Mouse (Mus musculus) spleen, adult 2 months (tissue): ENCODE data around the gene Shc1. TPM values are rescaled to one million over a fixed set of nuclear protein-coding genes. Genes with fewer than 3 reads are reported as not detected.

Experiments
- DNase-seq, 2 experiments: peaks; one replicate each; pipeline versions ENCODE4 v3.0.0 to v3.0.0-alpha.2; 2012 to 2021; ENCODE audit warnings: low spot score in 2 of 2, low read depth in 1 of 2
- H3K27ac ChIP-seq: fragments of 200-500 bp; 2 replicates; pipeline ENCODE4 v1.5.1; 2012; ENCODE audit warnings: low read length, inconsistent platforms; ENCODE audit not compliant: insufficient read depth
- H3K27me3 ChIP-seq: fragments of 200-500 bp; 2 replicates; pipeline ENCODE4 v1.6.1; 2012; ENCODE audit warnings: mild to moderate bottlenecking, moderate library complexity, low read length, inconsistent platforms; ENCODE audit not compliant: control insufficient read depth, insufficient read depth
- H3K36me3 ChIP-seq: fragments of 200-500 bp; 2 replicates; pipeline ENCODE4 v1.6.1; 2012; ENCODE audit warnings: mild to moderate bottlenecking, low read length, inconsistent platforms; ENCODE audit not compliant: control insufficient read depth, insufficient read depth
- H3K4me1 ChIP-seq: fragments of 200-500 bp; 2 replicates; pipeline ENCODE4 v1.6.1; 2011; ENCODE audit warnings: inconsistent platforms; ENCODE audit not compliant: control insufficient read depth, insufficient read depth, insufficient read length
- H3K4me3 ChIP-seq: fragments of 200-500 bp; 2 replicates; pipeline ENCODE4 v1.5.1; 2011; ENCODE audit warnings: mild to moderate bottlenecking, inconsistent platforms; ENCODE audit not compliant: insufficient read depth, insufficient read length; ENCODE audit errors: extremely low read depth
- CTCF ChIP-seq: fragments of 200-500 bp; IDR thresholded peaks from 2 replicates; pipeline ENCODE4 v1.5.1; 2011; ENCODE audit warnings: mild to moderate bottlenecking, inconsistent platforms; ENCODE audit not compliant: insufficient read depth, insufficient read length, insufficient replicate concordance; ENCODE audit errors: extremely low read depth
- POLR2A ChIP-seq: fragments of 200-500 bp; IDR thresholded peaks from 2 replicates; pipeline ENCODE4 v1.6.1; 2011; ENCODE audit warnings: low read depth, low read length, inconsistent platforms
- WGBS: fragments of 180-500 bp; shearing (Covaris S2); methylation state at CpG from one replicate; pipeline ENCODE4 v1.1.7; 2018; 5-methylcytosine and 5-hydroxymethylcytosine counted together
- polyA plus RNA-seq: library from polyadenylated mRNA; depleted of rRNA; stranded (reverse); fragments of >200 nt; gene quantifications from 2 replicates; pipeline ENCODE4 v1.2.3, GENCODE M21; 2012; rRNA removed

The Shc1 gene
- polyA plus RNA-seq, 1 experiment = 49.0 TPM

DNA sequence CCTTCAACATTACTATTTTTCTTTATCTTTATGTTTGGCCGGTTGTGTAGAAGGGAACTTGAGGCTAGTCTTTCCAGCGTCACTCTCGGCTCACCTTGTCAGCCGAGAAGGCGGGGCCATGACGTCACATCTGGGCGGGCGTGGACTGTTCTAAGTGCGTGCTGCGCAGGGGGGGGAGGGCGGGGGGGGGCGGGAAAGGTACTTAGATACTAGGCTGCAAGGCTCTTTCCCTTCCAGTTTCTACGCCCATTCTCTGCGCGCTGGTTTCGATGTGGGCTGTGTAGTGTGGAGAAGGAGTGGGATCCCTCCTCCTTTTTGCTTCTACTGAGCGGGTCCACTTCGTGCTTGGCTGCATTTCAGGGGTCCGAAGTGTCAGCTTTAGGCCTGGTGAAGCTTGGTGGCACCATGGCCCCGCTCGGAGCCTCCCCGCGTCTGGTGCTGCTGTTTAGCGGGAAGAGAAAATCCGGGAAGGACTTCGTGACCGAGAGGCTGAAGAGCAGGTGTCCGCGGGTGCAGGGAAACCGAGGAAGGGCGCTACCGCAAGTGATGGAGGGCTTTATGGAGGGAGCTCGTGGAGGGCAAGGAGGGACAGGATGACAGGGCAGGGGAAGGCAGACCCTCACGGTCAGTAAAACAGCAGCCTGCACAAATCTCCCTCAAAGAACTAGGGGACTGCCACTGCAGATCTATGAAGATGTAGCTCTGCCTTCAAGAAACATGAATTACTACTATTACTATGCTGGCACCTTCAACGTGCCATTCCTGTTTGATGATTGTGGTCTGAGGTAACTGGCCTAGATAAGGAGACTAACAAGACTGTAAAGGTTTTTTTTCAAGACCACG, 40.9 kb downstream of the Shc1 start:
- Histone ChIP-seq H3K4me3 (peak overlapping the region; percentile 95), H3K27me3 (no peaks in the 10 kb centered on the region), H3K36me3 (no peaks in the 10 kb centered on the region; the same call in 1 of the 2 replicates), H3K4me1 (no peaks in the 10 kb centered on the region), H3K27ac (peak overlapping the region; percentile 73)
- peak; percentile 91 for DNase-seq
- WGBS = under 1% methylated on average over 36 of the region's 36 CpGs
- no peak for TF ChIP-seq POLR2A
- no peak for TF ChIP-seq CTCF

- TF ChIP-seq POLR2A (no peak), CTCF (no peak)
- H3K4me1 ChIP-seq = no peaks in the 10 kb centered on the region
- peaks cover 15% of the 10 kb centered on the region for H3K36me3 ChIP-seq
- 92% methylated on average over 4 of the region's 4 CpGs for WGBS
- DNase-seq = no peak
- no peak overlapping the region for H3K4me3 ChIP-seq
- no peaks in the 10 kb centered on the region for H3K27me3 ChIP-seq
- H3K27ac ChIP-seq = no peak overlapping the region
These were observed 50.0 kb downstream of the Shc1 start for GRCm38 (mm10) chr3:89468268-89468667.

GRCm38 (mm10) chr3:89472280-89472679, 54.0 kb downstream of the Shc1 start:
- no peak for TF ChIP-seq CTCF
- TF ChIP-seq POLR2A = no peak

GRCm38 (mm10) chr3:89473838-89474237, 55.6 kb downstream of the Shc1 start:
- Histone ChIP-seq H3K4me3 (no peak overlapping the region), H3K4me1 (no peaks in the 10 kb centered on the region), H3K36me3 (peaks cover 2% of the 10 kb centered on the region; the same call in 1 of the 2 replicates), H3K27ac (no peak overlapping the region), H3K27me3 (no peaks in the 10 kb centered on the region)
- TF ChIP-seq POLR2A = no peak
- no peak for TF ChIP-seq CTCF
- WGBS = 36% methylated on average over 6 of the region's 6 CpGs
- no peak for DNase-seq

More at GRCm38 (mm10) chr3:89472280-89472679, 54.0 kb downstream of the Shc1 start:
- H3K4me3 ChIP-seq = no peak overlapping the region
- H3K4me1 ChIP-seq = no peaks in the 10 kb centered on the region
- H3K27me3 ChIP-seq = no peaks in the 10 kb centered on the region
- 43% methylated on average over 7 of the region's 7 CpGs for WGBS
- no peak for DNase-seq
- peaks cover 15% of the 10 kb centered on the region for H3K36me3 ChIP-seq
- H3K27ac ChIP-seq = no peak overlapping the region

GRCm38 (mm10) chr3:89479055-89479454, 60.8 kb downstream of the Shc1 start:
- H3K27me3 ChIP-seq = no peaks in the 10 kb centered on the region
- DNase-seq = no peak
- TF ChIP-seq CTCF (no peak), POLR2A (no peak)
- WGBS = 87% methylated on average over 6 of the region's 6 CpGs
- no peak overlapping the region for H3K27ac ChIP-seq
- H3K4me1 ChIP-seq = no peaks in the 10 kb centered on the region
- H3K36me3 ChIP-seq = no peaks in the 10 kb centered on the region
- H3K4me3 ChIP-seq = no peak overlapping the region

Other genes starting within 250 kb of the Shc1 start
- gene Scamp3, start 241.0 kb upstream of the Shc1 start, polyA plus RNA-seq = 120 and 134 TPM in 2 replicates
- gene Fam189b, start 235.3 kb upstream of the Shc1 start, polyA plus RNA-seq = 104 and 115 TPM in 2 replicates
- 59.6 and 66.6 TPM in 2 replicates for gene Gba, start 215.5 kb upstream of the Shc1 start, polyA plus RNA-seq
- 2.9 and 3.4 TPM in 2 replicates for gene Thbs3, start 203.3 kb upstream of the Shc1 start, polyA plus RNA-seq
- gene Mtx1, start 191.4 kb upstream of the Shc1 start, polyA plus RNA-seq = 99.4 and 124 TPM in 2 replicates
- gene Muc1, start 189.4 kb upstream of the Shc1 start, polyA plus RNA-seq = 17.4 and 26.1 TPM in 2 replicates
- 93.5 and 129 TPM in 2 replicates for gene Krtcap2, start 172.5 kb upstream of the Shc1 start, polyA plus RNA-seq
- 3.6 and 5.4 TPM in 2 replicates for gene Trim46, start 172.1 kb upstream of the Shc1 start, polyA plus RNA-seq
- 231 and 419 TPM in 2 replicates for gene Dpm3, start 159.1 kb upstream of the Shc1 start, polyA plus RNA-seq
- 207 and 266 TPM in 2 replicates for gene Slc50a1, start 147.9 kb upstream of the Shc1 start, polyA plus RNA-seq
- 5.3 and 5.9 TPM in 2 replicates for gene Efna1, start 137.3 kb upstream of the Shc1 start, polyA plus RNA-seq
- not detected in 2 replicates for gene Efna3, start 95.5 kb upstream of the Shc1 start, polyA plus RNA-seq
- gene Efna4, start 80.4 kb upstream of the Shc1 start, polyA plus RNA-seq = 0.62 and 1.5 TPM in 2 replicates
- gene Adam15, start 68.4 kb upstream of the Shc1 start, polyA plus RNA-seq = 49.6 and 62.0 TPM in 2 replicates
- 0.15 and 0.43 TPM in 2 replicates for gene Dcst2, start 56.5 kb upstream of the Shc1 start, polyA plus RNA-seq
- gene Dcst1, start 53.2 kb upstream of the Shc1 start, polyA plus RNA-seq = 0.29 and 0.42 TPM in 2 replicates
- 54.5 and 58.4 TPM in 2 replicates for gene Zbtb7b, start 23.7 kb upstream of the Shc1 start, polyA plus RNA-seq
- 1.5 and 1.9 TPM in 2 replicates for gene Lenep, start 15.7 kb upstream of the Shc1 start, polyA plus RNA-seq
- 39.1 and 43.9 TPM in 2 replicates for gene Flad1, start 6.6 kb upstream of the Shc1 start, polyA plus RNA-seq
- gene Cks1b, start 60 bp upstream of the Shc1 start, polyA plus RNA-seq = 20.6 and 21.3 TPM in 2 replicates
- gene Pygo2, start 11.8 kb downstream of the Shc1 start, polyA plus RNA-seq = 58.2 and 111 TPM in 2 replicates
- gene Pbxip1, start 18.3 kb downstream of the Shc1 start, polyA plus RNA-seq = 47.0 and 54.2 TPM in 2 replicates
- 12.2 and 15.1 TPM in 2 replicates for gene Pmvk, start 36.1 kb downstream of the Shc1 start, polyA plus RNA-seq
- gene Kcnn3, start 101.7 kb downstream of the Shc1 start, polyA plus RNA-seq = 0.33 and 0.41 TPM in 2 replicates